Mouse (Mus musculus): Measurements from ENCODE around the gene Neu3. TPM values are rescaled to one million over a fixed set of nuclear protein-coding genes. Genes with fewer than 3 reads are reported as not detected.

The Neu3 gene
- polyA plus RNA-seq (2015; fragmentation: Nextera tagmentation; extraction: Ambion mirVana) = 3.0 and 4.3 TPM in 2 replicates

GRCm38 (mm10) chr7:99828083-99828570 lies at the start of gene Neu3:
Neu3 (minus strand) TSS chr7:99828417.

GRCm38 (mm10) chr7:99863362-99863761 lies 35.1 kb upstream of the Neu3 start, which contains the start of gene Spcs2:
Spcs2 (minus strand) TSS chr7:99863462.

GRCm38 (mm10) chr7:99858813-99859585 lies 30.8 kb upstream of the Neu3 start, which contains the start of gene Xrra1:
Xrra1 (plus strand) TSS chr7:99859116.

GRCm38 (mm10) chr7:99763207-99763606 lies 65.0 kb downstream of the Neu3 start, which contains the start of gene Olfr521:
Olfr521 (plus strand) TSS chr7:99763507.

Other genes starting within 250 kb of the Neu3 start
- 6.2 and 10.0 TPM in 2 replicates for gene Tpbgl, start 201.3 kb downstream of the Neu3 start, polyA plus RNA-seq (2015; fragmentation: Nextera tagmentation; extraction: Ambion mirVana)
- 6.2 and 6.9 TPM in 2 replicates for gene Slco2b1, start 117.1 kb downstream of the Neu3 start, polyA plus RNA-seq (2015; fragmentation: Nextera tagmentation; extraction: Ambion mirVana)
- gene Olfr520, start 98.1 kb downstream of the Neu3 start, polyA plus RNA-seq (2015; fragmentation: Nextera tagmentation; extraction: Ambion mirVana) = not detected in 2 replicates
- not detected in 2 replicates for gene Olfr521, start 64.9 kb downstream of the Neu3 start, polyA plus RNA-seq (2015; fragmentation: Nextera tagmentation; extraction: Ambion mirVana)
- gene Xrra1, start 30.7 kb upstream of the Neu3 start, polyA plus RNA-seq (2015; fragmentation: Nextera tagmentation; extraction: Ambion mirVana) = 1.8 and 4.6 TPM in 2 replicates
- 336 and 378 TPM in 2 replicates for gene Spcs2, start 35.0 kb upstream of the Neu3 start, polyA plus RNA-seq (2015; fragmentation: Nextera tagmentation; extraction: Ambion mirVana)
- 2.7 and 2.9 TPM in 2 replicates for gene Rnf169, start 152.0 kb upstream of the Neu3 start, polyA plus RNA-seq (2015; fragmentation: Nextera tagmentation; extraction: Ambion mirVana)
- 0.24 TPM in 1 of 2 replicates, not detected in the other for gene Chrdl2, start 177.8 kb upstream of the Neu3 start, polyA plus RNA-seq (2015; fragmentation: Nextera tagmentation; extraction: Ambion mirVana)

Measured in adrenal gland, postnatal 0 days (tissue).